Mouse (Mus musculus) layer of hippocampus, adult 9-10 months (tissue): ENCODE results near the gene Acad8.

ENCODE experiments used
- DNase-seq: peaks from one replicate; pipeline ENCODE4 v3.0.0; 2022; ENCODE audit warnings: low spot score

The Acad8 gene

DNA sequence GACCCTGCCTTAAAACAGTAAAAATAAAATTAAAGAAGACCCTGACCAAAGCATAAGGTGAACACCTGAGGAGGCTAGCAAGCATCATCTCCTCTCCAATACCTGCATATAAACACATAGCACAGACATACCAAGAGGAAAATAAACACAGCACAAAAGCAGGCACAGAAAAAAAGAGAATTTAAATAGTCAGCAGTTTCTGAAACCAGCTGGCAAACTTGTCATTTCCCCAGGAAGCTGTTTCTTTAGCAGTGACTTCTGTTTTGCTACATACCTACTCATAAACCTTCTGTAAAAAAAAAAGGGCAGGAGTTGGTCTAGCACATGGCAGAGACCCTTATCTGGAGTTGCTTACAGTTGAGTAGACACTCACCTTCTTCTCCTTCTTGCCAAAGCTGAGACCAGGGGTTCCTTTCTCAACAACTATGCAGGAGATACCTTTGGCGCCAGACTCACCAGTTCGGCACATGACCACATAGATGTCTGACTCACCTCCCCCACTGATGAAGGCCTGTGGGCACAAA is 14.2 kb downstream of the Acad8 start:
- no peak for DNase-seq

DNA sequence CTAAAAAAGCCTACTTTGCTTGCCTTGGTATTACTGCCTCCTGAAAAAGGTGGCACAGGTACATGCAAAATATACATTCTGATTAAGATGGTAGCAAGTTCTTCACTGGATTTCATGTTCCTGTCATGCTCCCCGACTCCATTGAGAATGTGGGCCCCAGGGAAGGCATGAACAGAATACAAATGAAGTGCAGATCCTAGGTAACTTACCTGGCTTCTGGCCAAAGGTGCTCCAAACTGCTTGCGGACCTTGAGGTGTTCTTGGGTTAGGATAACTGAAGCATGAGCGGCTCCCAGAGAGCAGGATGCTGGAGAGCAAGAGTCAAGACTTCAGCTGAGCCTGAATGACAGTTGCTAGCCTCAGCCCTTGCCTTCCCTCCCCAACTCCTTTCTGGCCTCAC is 20.6 kb downstream of the Acad8 start:
- no peak for DNase-seq

DNA sequence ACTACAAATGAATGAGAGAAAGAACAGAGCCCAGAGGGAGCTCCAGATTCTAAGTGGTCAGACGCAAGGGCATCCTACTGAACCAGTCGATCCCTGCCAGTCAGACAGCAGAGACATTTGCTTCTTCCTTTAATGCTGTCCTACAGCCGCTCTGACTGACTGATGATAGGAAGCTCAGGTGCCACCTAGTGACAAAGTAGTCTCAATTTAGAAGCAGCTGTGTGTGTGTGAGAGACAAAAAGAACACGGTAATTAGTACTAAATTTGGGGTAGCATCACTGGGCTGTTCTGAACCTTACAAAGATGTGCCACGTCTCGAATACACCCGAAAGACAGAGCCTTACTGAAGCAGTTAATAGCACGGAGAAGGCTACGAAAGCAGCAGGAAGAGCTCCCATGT is 21.6 kb downstream of the Acad8 start:
- no peak for DNase-seq

DNA sequence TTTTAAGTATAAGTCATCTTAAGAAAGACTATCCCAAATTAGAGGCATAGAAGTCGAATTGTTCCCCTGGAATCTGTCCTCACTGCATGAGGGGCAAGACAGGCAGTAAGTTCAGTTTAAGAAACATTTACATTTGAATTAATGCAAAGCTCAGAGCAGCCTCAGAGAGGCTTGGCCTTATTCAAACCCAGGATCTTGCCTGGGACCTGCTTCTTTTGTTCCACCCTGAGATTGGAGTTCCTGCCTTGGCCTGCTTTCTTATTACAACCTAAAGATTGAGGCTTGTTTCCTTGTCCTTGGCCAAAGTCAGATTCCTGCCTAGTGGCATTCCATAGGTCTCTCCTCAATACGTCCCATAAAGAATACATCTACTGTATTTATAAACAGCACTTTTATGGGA is 51.6 kb downstream of the Acad8 start:
- DNase-seq: no peak

DNA sequence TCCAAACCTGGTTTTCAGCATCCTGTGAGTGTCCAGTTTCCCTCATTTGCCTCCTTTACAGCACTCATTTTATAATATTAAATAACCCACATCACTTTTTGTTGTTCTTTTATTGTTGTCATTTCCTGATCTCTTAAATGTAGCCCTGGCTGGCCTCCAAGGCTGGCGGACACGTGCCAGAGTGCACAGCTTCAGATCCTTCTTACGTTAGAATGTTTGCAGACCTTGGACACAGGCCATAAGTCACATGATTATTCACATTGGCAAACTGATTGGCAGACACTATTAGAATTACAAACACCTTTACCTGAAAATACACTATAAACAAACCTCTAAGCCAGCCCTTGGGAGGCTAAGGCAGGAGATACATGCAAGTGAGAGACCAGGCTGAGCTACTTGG is 75.2 kb downstream of the Acad8 start:
- no peak for DNase-seq
